Mouse (Mus musculus) inflammation-experienced regulatory T-cells, adult 6 months (primary cell): ENCODE results near the gene Pld1. TPM values are rescaled to one million over a fixed set of nuclear protein-coding genes. Genes with fewer than 3 reads are reported as not detected.

Experiments used
- ATAC-seq: one replicate; pipeline ENCODE4 v1.8.0; 2017
- polyA plus RNA-seq, 3 experiments: library from polyadenylated mRNA; unstranded; fragments of 100-300 nt; shearing (Covaris generic); gene quantifications; one replicate each; pipeline ENCODE4 v1.2.1; 2017

Gene Pld1
- polyA plus RNA-seq, 3 experiments from 2014 or later: 0.40 to 0.71 (median 0.48) TPM

- ATAC-seq: no peak
Measured at GRCm38 (mm10) chr3:27991100-27991703, 52.7 kb downstream of the Pld1 start.

GRCm38 (mm10) chr3:27994175-27994990 lies 55.9 kb downstream of the Pld1 start:
- ATAC-seq: no peak

- no peak for ATAC-seq
Measured at GRCm38 (mm10) chr3:28004321-28004720, 65.8 kb downstream of the Pld1 start.

GRCm38 (mm10) chr3:28007684-28008083 lies 69.2 kb downstream of the Pld1 start:
- ATAC-seq: no peak

GRCm38 (mm10) chr3:28008369-28008768 lies 69.9 kb downstream of the Pld1 start:
- no peak for ATAC-seq

GRCm38 (mm10) chr3:28012177-28012576 lies 73.7 kb downstream of the Pld1 start:
- no peak for ATAC-seq

- ATAC-seq: no peak
Measured at GRCm38 (mm10) chr3:28013441-28013840, 74.9 kb downstream of the Pld1 start.

GRCm38 (mm10) chr3:28017002-28017401 lies 78.5 kb downstream of the Pld1 start:
- no peak for ATAC-seq

GRCm38 (mm10) chr3:28019727-28020126 lies 81.2 kb downstream of the Pld1 start:
- ATAC-seq: no peak

- ATAC-seq: no peak
Measured at GRCm38 (mm10) chr3:28020404-28020803, 81.9 kb downstream of the Pld1 start.

GRCm38 (mm10) chr3:28022191-28022590 lies 83.7 kb downstream of the Pld1 start:
- no peak for ATAC-seq

- no peak for ATAC-seq
Measured at GRCm38 (mm10) chr3:28026876-28027275, 88.4 kb downstream of the Pld1 start.

- no peak for ATAC-seq
Measured at GRCm38 (mm10) chr3:28028456-28028855, 90.0 kb downstream of the Pld1 start.

GRCm38 (mm10) chr3:28030860-28031259 lies 92.4 kb downstream of the Pld1 start:
- no peak for ATAC-seq

- peak; percentile 50 for ATAC-seq
Measured at GRCm38 (mm10) chr3:28031643-28032243, 93.2 kb downstream of the Pld1 start.

- no peak for ATAC-seq
Measured at GRCm38 (mm10) chr3:28033898-28034297, 95.4 kb downstream of the Pld1 start.

GRCm38 (mm10) chr3:28034707-28035333 lies 96.3 kb downstream of the Pld1 start:
- ATAC-seq: no peak

GRCm38 (mm10) chr3:28037320-28037932 lies 98.9 kb downstream of the Pld1 start:
- ATAC-seq: no peak

GRCm38 (mm10) chr3:28038106-28038505 lies 99.6 kb downstream of the Pld1 start:
- ATAC-seq: no peak

GRCm38 (mm10) chr3:28039760-28040159 lies 101.3 kb downstream of the Pld1 start:
- ATAC-seq: no peak

GRCm38 (mm10) chr3:28041236-28041635 lies 102.7 kb downstream of the Pld1 start:
- ATAC-seq: no peak

GRCm38 (mm10) chr3:28042366-28042765 lies 103.9 kb downstream of the Pld1 start:
- no peak for ATAC-seq

- no peak for ATAC-seq
Measured at GRCm38 (mm10) chr3:28047599-28047998, 109.1 kb downstream of the Pld1 start.
